Mouse (Mus musculus): ENCODE data around the gene E330009J07Rik. TPM values are rescaled to one million over a fixed set of nuclear protein-coding genes. Genes with fewer than 3 reads are reported as not detected.

E330009J07Rik gene
- polyA plus RNA-seq, 1 experiment from 2014 or later = 17.1 TPM

DNA sequence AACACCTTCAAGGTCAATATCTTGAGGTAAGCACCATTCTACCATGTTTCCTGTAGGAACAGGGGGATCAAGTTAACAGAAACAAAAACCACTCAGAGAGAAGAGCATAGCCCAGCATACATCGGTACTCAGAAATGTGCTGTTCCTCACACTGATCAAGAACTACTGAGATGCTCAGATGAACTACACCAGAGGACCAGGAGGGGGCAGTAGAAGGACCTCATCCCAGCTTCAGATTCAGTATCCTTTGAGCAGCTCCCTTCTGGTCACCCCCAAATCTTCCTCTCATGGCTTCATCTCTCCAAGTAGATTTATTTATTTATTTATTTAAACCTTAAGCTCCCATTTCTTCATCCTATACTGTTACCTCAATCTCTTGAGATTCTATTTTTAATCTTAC is 12.2 kb downstream of the E330009J07Rik start:
- Histone ChIP-seq H3K27ac (replicated peaks) (no peak overlapping the region), H3K4me1 (no peaks in the 10 kb centered on the region), H3K27me3 (no peaks in the 10 kb centered on the region), H3K4me2 (replicated peaks) (no peak overlapping the region), H3K9ac (replicated peaks) (no peak overlapping the region), H3K36me3 (no peaks in the 10 kb centered on the region), H3K9me3 (no peaks in the 10 kb centered on the region), H3K4me3 (no peak overlapping the region)
- peak; percentile 41; the same call in 1 of the 2 replicates for ATAC-seq (ENCODE audit: low FRiP score, low read depth)
- WGBS = 60% methylated on average over 1 of the region's 1 CpGs

GRCm38 (mm10) chr6:40423013-40423412 is 12.9 kb downstream of the E330009J07Rik start:
- 100% methylated on average over 1 of the region's 1 CpGs for WGBS
- no peak overlapping the region for H3K9ac ChIP-seq (replicated peaks)
- no peaks in the 10 kb centered on the region for H3K27me3 ChIP-seq
- 0 out of 2 replicates have a peak, but pooled peaks cover 8% of the 10 kb centered on the region for H3K36me3 ChIP-seq
- no peak overlapping the region for H3K4me2 ChIP-seq (replicated peaks)
- no peaks in the 10 kb centered on the region for H3K4me1 ChIP-seq
- no peak for ATAC-seq (ENCODE audit: low FRiP score, low read depth)
- no peak overlapping the region for H3K27ac ChIP-seq (replicated peaks)
- H3K4me3 ChIP-seq = no peak overlapping the region
- H3K9me3 ChIP-seq = no peaks in the 10 kb centered on the region

DNA sequence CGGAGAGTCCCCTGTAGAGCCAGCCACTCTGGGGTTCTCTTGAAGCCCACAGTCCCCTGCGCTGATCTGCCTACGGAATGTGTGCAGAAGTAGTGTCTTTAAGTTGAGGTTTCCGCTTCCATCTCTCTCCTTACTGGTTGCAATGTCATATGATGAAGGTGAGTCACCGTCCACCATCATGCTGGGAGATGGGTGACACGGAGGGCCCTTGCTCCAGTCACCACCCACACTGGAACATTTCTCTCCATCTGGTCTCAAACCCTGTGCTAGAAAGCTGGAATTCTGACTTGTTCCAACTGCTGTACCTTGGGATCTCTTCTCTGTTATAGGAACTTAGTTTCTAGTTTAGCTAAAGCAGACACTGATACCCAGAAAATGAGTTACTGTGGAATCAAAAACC is 14.8 kb downstream of the E330009J07Rik start:
- WGBS = 95% methylated on average over 6 of the region's 6 CpGs
- H3K4me2 ChIP-seq (replicated peaks) = no peak overlapping the region
- no peak for ATAC-seq (ENCODE audit: low FRiP score, low read depth)
- no peak overlapping the region for H3K27ac ChIP-seq (replicated peaks)
- H3K4me3 ChIP-seq = no peak overlapping the region
- no peak overlapping the region for H3K9ac ChIP-seq (replicated peaks)
- H3K4me1 ChIP-seq = no peaks in the 10 kb centered on the region
- H3K36me3 ChIP-seq = 0 out of 2 replicates have a peak, but pooled peaks cover 12% of the 10 kb centered on the region
- no peaks in the 10 kb centered on the region for H3K9me3 ChIP-seq
- H3K27me3 ChIP-seq = no peaks in the 10 kb centered on the region

DNA sequence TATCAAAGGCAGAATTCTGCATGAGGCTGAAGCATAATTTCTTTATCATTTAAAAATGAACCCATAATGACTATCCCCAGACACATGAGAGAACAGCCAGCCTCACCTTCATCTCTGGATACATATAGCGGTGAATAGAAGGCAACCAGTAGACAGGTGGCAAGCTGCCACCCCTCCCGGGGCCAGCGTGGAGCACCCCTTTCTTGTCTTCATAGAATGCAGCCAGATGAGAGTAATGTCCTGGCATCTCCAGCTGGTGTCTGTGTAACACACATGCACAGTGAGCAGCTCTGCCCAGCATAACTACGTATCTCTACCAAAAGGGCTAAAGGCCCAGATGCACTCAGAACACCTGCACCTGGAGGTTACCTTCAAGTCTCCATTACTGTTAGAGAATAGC is 17.5 kb downstream of the E330009J07Rik start:
- H3K9ac ChIP-seq (replicated peaks) = no peak overlapping the region
- H3K4me3 ChIP-seq = no peak overlapping the region
- no peak overlapping the region for H3K27ac ChIP-seq (replicated peaks)
- no peak for ATAC-seq (ENCODE audit: low FRiP score, low read depth)
- no peak overlapping the region for H3K4me2 ChIP-seq (replicated peaks)
- H3K27me3 ChIP-seq = no peaks in the 10 kb centered on the region
- H3K36me3 ChIP-seq = peaks cover 12% of the 10 kb centered on the region; the same call in 1 of the 2 replicates
- WGBS = 94% methylated on average over 4 of the region's 4 CpGs
- no peaks in the 10 kb centered on the region for H3K9me3 ChIP-seq
- H3K4me1 ChIP-seq = no peaks in the 10 kb centered on the region

DNA sequence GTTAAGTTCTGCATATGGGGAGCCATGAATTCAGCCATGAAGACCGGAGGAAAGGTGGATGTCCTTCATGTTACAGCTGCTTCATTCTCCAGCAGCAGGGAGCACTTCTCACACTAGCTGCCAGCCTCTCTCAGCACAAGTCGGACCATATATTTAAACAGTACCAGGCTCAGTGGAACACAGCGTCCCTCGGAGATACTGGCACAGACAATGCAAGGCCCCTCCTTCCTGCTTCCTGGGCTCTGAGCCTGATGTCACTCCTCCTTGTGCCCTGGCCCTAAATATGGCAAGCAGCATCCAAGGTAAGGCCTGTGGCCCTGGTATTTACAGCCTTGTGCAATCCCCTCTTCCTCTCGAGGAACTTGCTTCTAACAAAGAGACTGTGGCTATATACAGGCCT is 20.1 kb downstream of the E330009J07Rik start:
- Histone ChIP-seq H3K4me3 (no peak overlapping the region), H3K27me3 (no peaks in the 10 kb centered on the region), H3K4me1 (no peaks in the 10 kb centered on the region), H3K4me2 (replicated peaks) (no peak overlapping the region), H3K9me3 (no peaks in the 10 kb centered on the region), H3K9ac (replicated peaks) (no peak overlapping the region), H3K36me3 (peaks cover 15% of the 10 kb centered on the region; the same call in 1 of the 2 replicates), H3K27ac (replicated peaks) (no peak overlapping the region)
- WGBS = 85% methylated on average over 5 of the region's 5 CpGs
- no peak for ATAC-seq (ENCODE audit: low FRiP score, low read depth)

GRCm38 (mm10) chr6:40413565-40413964 is 22.4 kb downstream of the E330009J07Rik start:
- no peak overlapping the region for H3K4me3 ChIP-seq
- WGBS = 91% methylated on average over 3 of the region's 3 CpGs
- no peaks in the 10 kb centered on the region for H3K4me1 ChIP-seq
- H3K4me2 ChIP-seq (replicated peaks) = no peak overlapping the region
- no peak for ATAC-seq (ENCODE audit: low FRiP score, low read depth)
- peaks cover 18% of the 10 kb centered on the region for H3K36me3 ChIP-seq
- H3K9me3 ChIP-seq = no peaks in the 10 kb centered on the region
- H3K27me3 ChIP-seq = no peaks in the 10 kb centered on the region
- H3K27ac ChIP-seq (replicated peaks) = no peak overlapping the region
- no peak overlapping the region for H3K9ac ChIP-seq (replicated peaks)

DNA sequence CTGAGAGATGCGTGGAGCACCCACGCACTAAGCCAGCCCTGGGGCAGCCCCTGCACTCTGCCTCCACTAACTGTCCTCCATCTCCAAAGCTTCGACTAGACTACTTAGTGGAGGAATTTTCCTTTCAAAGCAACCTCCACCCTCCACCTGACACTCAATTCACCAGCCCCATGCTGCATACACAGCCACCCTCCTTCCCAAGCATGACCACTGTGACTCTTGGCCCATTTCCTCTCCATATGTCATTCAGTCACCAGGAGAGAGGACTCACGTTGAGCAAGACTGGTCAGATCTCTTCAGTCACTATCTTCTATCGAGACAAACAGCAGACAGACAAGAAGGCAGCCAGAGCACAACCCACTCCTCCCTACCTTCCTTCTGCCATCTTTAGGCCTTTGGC is 22.9 kb downstream of the E330009J07Rik start:
- Histone ChIP-seq H3K36me3 (peaks cover 18% of the 10 kb centered on the region), H3K4me1 (no peaks in the 10 kb centered on the region), H3K9me3 (no peaks in the 10 kb centered on the region), H3K27me3 (no peaks in the 10 kb centered on the region), H3K27ac (replicated peaks) (no peak overlapping the region), H3K4me3 (no peak overlapping the region), H3K4me2 (replicated peaks) (no peak overlapping the region), H3K9ac (replicated peaks) (no peak overlapping the region)
- no peak for ATAC-seq (ENCODE audit: low FRiP score, low read depth)
- WGBS = 88% methylated on average over 5 of the region's 5 CpGs

DNA sequence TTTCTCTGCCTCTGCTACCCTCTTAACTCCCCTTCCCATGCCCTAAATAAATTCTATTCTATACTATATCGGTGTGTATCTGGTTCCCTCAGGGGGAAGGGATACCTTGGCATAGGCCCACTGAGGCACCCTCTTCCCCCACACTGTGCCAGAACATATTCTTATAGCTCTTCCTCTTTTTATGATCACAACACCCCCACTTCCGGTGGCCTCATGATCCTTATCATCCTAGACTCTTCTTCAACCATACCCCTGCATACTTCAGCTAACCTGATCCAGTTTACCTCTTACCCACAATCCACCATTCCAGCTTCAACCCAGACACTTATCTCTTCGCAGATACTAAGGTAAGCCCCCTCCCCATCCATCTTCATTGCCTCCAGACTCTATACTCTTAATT is 24.9 kb downstream of the E330009J07Rik start:
- H3K27ac ChIP-seq (replicated peaks) = no peak overlapping the region
- WGBS = 96% methylated on average over 3 of the region's 3 CpGs
- no peak for ATAC-seq (ENCODE audit: low FRiP score, low read depth)
- H3K9me3 ChIP-seq = no peaks in the 10 kb centered on the region
- peaks cover 33% of the 10 kb centered on the region for H3K36me3 ChIP-seq
- no peak overlapping the region for H3K4me3 ChIP-seq
- no peak overlapping the region for H3K9ac ChIP-seq (replicated peaks)
- no peaks in the 10 kb centered on the region for H3K27me3 ChIP-seq
- no peaks in the 10 kb centered on the region for H3K4me1 ChIP-seq
- H3K4me2 ChIP-seq (replicated peaks) = no peak overlapping the region

GRCm38 (mm10) chr6:40403640-40404285 is 32.2 kb downstream of the E330009J07Rik start:
- no peak for ATAC-seq (ENCODE audit: low FRiP score, low read depth)
- no peak overlapping the region for H3K27ac ChIP-seq (replicated peaks)
- H3K27me3 ChIP-seq = no peaks in the 10 kb centered on the region
- H3K4me2 ChIP-seq (replicated peaks) = no peak overlapping the region
- WGBS = 89% methylated on average over 4 of the region's 4 CpGs
- no peaks in the 10 kb centered on the region for H3K4me1 ChIP-seq
- peaks cover 73% of the 10 kb centered on the region for H3K36me3 ChIP-seq
- peaks cover 3% of the 10 kb centered on the region; the same call in 1 of the 2 replicates for H3K9me3 ChIP-seq
- no peak overlapping the region for H3K4me3 ChIP-seq
- no peak overlapping the region for H3K9ac ChIP-seq (replicated peaks)

- H3K4me2 ChIP-seq (replicated peaks) = no peak overlapping the region
- H3K9me3 ChIP-seq = peaks cover 4% of the 10 kb centered on the region; the same call in 1 of the 2 replicates
- H3K27ac ChIP-seq (replicated peaks) = no peak overlapping the region
- WGBS = 94% methylated on average over 2 of the region's 2 CpGs
- no peak for ATAC-seq (ENCODE audit: low FRiP score, low read depth)
- H3K4me3 ChIP-seq = no peak overlapping the region
- no peaks in the 10 kb centered on the region for H3K27me3 ChIP-seq
- no peak overlapping the region for H3K9ac ChIP-seq (replicated peaks)
- no peaks in the 10 kb centered on the region for H3K4me1 ChIP-seq
- H3K36me3 ChIP-seq = peaks cover 69% of the 10 kb centered on the region
These were observed 33.9 kb downstream of the E330009J07Rik start for GRCm38 (mm10) chr6:40402031-40402430.

DNA sequence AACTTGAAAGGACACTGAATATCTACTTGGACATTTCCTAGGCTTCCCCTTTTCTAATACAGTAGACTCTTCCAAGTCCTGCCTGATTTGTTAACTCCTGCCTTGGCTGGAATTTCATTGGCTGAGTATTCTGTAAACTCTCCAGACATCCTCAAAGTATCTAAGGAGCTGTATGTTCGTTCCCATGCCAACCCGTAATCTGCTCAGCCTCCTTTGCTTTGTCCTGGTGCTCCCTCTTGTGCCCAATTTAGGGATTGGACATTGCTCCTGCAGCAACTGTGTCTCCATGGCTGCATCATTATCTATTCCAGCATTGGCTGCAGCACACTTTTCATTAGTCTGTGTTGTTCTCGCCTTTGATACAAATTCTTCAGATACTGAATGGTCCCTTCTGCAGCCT is 42.7 kb downstream of the E330009J07Rik start:
- ATAC-seq (ENCODE audit: low FRiP score, low read depth) = peak; percentile 97
- WGBS = 6% methylated on average over 3 of the region's 3 CpGs
- H3K36me3 ChIP-seq = peaks cover 11% of the 10 kb centered on the region
- no peak overlapping the region for H3K4me2 ChIP-seq (replicated peaks)
- peaks cover 9% of the 10 kb centered on the region; the same call in 1 of the 2 replicates for H3K4me1 ChIP-seq
- no peak overlapping the region for H3K9ac ChIP-seq (replicated peaks)
- H3K27ac ChIP-seq (replicated peaks) = no peak overlapping the region
- no peak overlapping the region for H3K4me3 ChIP-seq
- no peaks in the 10 kb centered on the region for H3K9me3 ChIP-seq
- no peaks in the 10 kb centered on the region for H3K27me3 ChIP-seq

DNA sequence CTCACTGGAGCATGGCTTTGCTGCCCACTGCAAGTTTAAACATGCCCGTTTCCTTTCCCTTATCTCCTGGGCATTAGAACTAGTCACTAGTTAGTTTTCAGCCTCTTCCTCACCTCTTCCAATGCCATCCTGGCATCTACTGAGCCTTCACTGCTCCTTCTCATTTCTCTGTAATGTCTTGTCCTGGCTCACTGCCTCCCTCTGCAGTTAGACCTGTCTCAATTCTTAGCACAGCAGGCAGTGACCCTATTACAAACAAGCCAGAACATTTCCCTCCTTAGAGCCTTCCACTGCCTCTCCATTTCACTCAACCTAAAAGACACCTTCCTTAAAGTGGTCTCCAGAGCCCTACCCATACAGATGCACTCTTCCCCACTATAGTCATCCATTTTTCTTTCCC is 45.0 kb downstream of the E330009J07Rik start:
- H3K4me2 ChIP-seq (replicated peaks) = no peak overlapping the region
- H3K9me3 ChIP-seq = no peaks in the 10 kb centered on the region
- no peak for ATAC-seq (ENCODE audit: low FRiP score, low read depth)
- H3K4me1 ChIP-seq = peaks cover 9% of the 10 kb centered on the region; the same call in 1 of the 2 replicates
- 92% methylated on average over 1 of the region's 1 CpGs for WGBS
- H3K27me3 ChIP-seq = no peaks in the 10 kb centered on the region
- no peak overlapping the region for H3K4me3 ChIP-seq
- no peak overlapping the region for H3K27ac ChIP-seq (replicated peaks)
- H3K9ac ChIP-seq (replicated peaks) = no peak overlapping the region
- H3K36me3 ChIP-seq = peaks cover 7% of the 10 kb centered on the region; the same call in 1 of the 2 replicates

All from midbrain, embryonic 12.5 days (tissue).